Mouse (Mus musculus) forebrain, embryonic 16.5 days (tissue): ENCODE data around the gene Tmem167b. TPM values are rescaled to one million over a fixed set of nuclear protein-coding genes. Genes with fewer than 3 reads are reported as not detected.
"Not testable (repeated sequence)": the region's sequence is repeated elsewhere in the genome, so short reads cannot be mapped to it uniquely, and the experiment has no call there.

Experiments
- ATAC-seq: fragments of 200-750 bp; cut with Nextera tagmentation; 2 replicates; pipeline ENCODE4 v1.8.0; 2017; ENCODE audit warnings: mild to moderate bottlenecking, moderate library complexity
- H3K27ac ChIP-seq: fragments of 300-500 bp; sonication (generic); 2 replicates; pipeline ENCODE4 v1.5.1; 2014; ENCODE audit warnings: low read length, control low read depth
- H3K27me3 ChIP-seq: fragments of 300-500 bp; sonication (generic); replicated peaks from 2 replicates; pipeline ENCODE4 v1.6.1; 2014; ENCODE audit warnings: low read length; ENCODE audit not compliant: control insufficient read depth, insufficient read depth
- H3K36me3 ChIP-seq: fragments of 300-500 bp; sonication (generic); 2 replicates; pipeline ENCODE4 v1.6.1; 2014; ENCODE audit not compliant: control insufficient read depth, insufficient read depth
- H3K4me1 ChIP-seq: fragments of 300-500 bp; sonication (generic); replicated peaks from 2 replicates; pipeline ENCODE4 v1.6.1; 2014; ENCODE audit warnings: low read length; ENCODE audit not compliant: control insufficient read depth, insufficient read depth
- H3K4me2 ChIP-seq: fragments of 300-500 bp; sonication (generic); 2 replicates; pipeline ENCODE4 v1.6.1; 2014; ENCODE audit warnings: mild to moderate bottlenecking, low read length, control low read depth
- H3K4me3 ChIP-seq: fragments of 300-500 bp; sonication (generic); replicated peaks from 2 replicates; pipeline ENCODE4 v1.5.1; 2014; ENCODE audit warnings: mild to moderate bottlenecking, low read length, control low read depth
- H3K9ac ChIP-seq: fragments of 300-500 bp; sonication (generic); replicated peaks from 2 replicates; pipeline ENCODE4 v1.6.1; 2014; ENCODE audit warnings: low read depth, low read length, control low read depth
- H3K9me3 ChIP-seq: fragments of 300-500 bp; sonication (generic); 2 replicates; pipeline ENCODE4 v1.6.1; 2016; ENCODE audit warnings: low read length; ENCODE audit not compliant: control insufficient read depth
- WGBS: fragments of 180-500 bp; shearing (Covaris S2); extraction: QIAGEN DNeasy Blood & Tissue Kit; methylation state at CpG from one replicate; pipeline ENCODE4 v1.1.7; 2014; 5-methylcytosine and 5-hydroxymethylcytosine counted together
- polyA plus RNA-seq: library from polyadenylated mRNA; unstranded; fragments of >200 nt; fragmentation: Nextera tagmentation; extraction: Ambion mirVana; gene quantifications from 2 replicates; pipeline ENCODE4 v1.2.1, GENCODE M21; 2015

Gene Tmem167b
- polyA plus RNA-seq, 1 experiment from 2014 or later: 68.3 TPM

DNA sequence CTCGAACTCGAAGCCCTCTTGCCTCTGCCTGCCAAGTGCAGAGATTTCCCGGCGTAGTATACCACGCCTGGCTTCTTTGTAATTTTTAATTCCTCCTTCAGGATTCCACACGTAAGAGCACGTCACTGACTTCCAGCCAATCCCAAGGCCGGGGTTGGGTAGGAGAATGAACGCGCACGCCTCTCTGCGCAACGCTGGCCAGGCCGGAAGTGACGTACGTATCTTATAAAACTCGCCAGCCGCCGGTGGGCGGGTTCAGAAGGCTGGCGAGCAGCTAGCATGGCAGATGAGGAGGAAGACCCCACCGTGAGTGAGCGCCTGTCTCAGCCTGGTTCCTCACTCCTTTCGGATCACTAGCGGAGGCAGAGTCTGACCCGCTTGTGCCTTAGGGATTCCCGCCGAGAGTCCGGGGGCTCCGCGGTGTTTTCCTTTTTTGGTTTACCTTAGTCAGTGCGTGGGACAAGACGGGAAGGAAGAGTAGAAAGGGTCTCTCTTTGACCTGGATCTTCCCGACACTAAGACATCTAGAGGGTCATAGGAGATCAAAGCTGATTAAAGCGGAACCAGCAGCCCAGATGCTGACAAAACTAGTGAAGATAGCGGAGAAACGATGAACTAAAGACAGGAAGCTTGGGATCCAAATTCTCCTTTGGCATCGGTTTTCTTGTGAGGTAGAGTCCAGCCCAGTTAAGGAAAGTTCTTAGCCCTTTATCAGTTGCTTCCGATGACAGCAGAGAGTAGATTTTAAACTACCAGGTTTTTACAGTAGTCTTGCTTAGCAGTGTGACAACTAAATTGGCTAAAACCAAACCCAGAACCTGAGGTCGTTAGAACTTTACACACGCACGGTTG, 9.4 kb upstream of the Tmem167b start, which contains the start of gene Taf13:
Taf13 (plus strand) TSS at position 256 of the 852 bp plus-strand sequence.
- Histone ChIP-seq H3K9me3 (no peaks in the 10 kb centered on the region), H3K4me1 (peaks cover 17% of the 10 kb centered on the region), H3K4me3 (peak within 1 kb of the TSS; percentile 63), H3K27ac (peak within 1 kb of the TSS; percentile 77), H3K27me3 (no peaks in the 10 kb centered on the region), H3K36me3 (no peaks in the 10 kb centered on the region), H3K4me2 (peak within 1 kb of the TSS; percentile 77), H3K9ac (peak within 1 kb of the TSS; percentile 69)
- peak; percentile 97 for ATAC-seq
- WGBS: 2% methylated on average over 42 of the region's 42 CpGs

DNA sequence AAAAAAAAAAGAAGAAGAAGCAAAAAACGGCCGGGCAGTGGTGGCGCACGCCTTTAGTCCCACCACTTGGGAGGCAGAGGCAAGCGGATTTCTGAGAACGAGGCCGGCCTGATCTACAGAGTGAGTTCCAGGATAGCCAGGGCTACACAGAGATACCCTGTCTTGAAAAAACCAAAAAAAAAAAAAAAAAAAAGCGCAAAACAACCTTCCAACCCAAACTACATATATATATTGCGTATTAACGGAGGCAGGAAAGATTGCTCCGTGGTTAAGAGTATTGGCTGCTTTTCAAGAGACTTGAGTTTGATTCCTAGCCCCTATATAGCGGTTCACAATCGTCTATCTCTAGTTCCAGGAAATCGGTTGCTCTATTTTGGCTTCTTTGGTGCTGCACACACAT, 8.5 kb upstream of the Tmem167b start:
- no peaks in the 10 kb centered on the region for H3K27me3 ChIP-seq
- ATAC-seq: no peak
- H3K4me1 ChIP-seq: peaks cover 17% of the 10 kb centered on the region
- H3K4me2 ChIP-seq: peak overlapping the region; percentile 77
- no peaks in the 10 kb centered on the region for H3K36me3 ChIP-seq
- 89% methylated on average over 14 of the region's 14 CpGs for WGBS
- H3K27ac ChIP-seq: 0 out of 2 replicates have a peak overlapping the region, but pooled peaks have one; percentile 34
- H3K9ac ChIP-seq: no peak overlapping the region
- H3K4me3 ChIP-seq: no peak overlapping the region
- no peaks in the 10 kb centered on the region for H3K9me3 ChIP-seq

- not testable (repeated sequence) for H3K27ac ChIP-seq, ATAC-seq, H3K36me3 ChIP-seq, H3K4me2 ChIP-seq, H3K9me3 ChIP-seq, H3K4me3 ChIP-seq, H3K27me3 ChIP-seq, H3K9ac ChIP-seq
- 60% methylated on average over 2 of the region's 3 CpGs for WGBS
- H3K4me1 ChIP-seq: peaks cover 17% of the 10 kb centered on the region
Observed at GRCm38 (mm10) chr3:108569636-108570035, 7.4 kb upstream of the Tmem167b start.

DNA sequence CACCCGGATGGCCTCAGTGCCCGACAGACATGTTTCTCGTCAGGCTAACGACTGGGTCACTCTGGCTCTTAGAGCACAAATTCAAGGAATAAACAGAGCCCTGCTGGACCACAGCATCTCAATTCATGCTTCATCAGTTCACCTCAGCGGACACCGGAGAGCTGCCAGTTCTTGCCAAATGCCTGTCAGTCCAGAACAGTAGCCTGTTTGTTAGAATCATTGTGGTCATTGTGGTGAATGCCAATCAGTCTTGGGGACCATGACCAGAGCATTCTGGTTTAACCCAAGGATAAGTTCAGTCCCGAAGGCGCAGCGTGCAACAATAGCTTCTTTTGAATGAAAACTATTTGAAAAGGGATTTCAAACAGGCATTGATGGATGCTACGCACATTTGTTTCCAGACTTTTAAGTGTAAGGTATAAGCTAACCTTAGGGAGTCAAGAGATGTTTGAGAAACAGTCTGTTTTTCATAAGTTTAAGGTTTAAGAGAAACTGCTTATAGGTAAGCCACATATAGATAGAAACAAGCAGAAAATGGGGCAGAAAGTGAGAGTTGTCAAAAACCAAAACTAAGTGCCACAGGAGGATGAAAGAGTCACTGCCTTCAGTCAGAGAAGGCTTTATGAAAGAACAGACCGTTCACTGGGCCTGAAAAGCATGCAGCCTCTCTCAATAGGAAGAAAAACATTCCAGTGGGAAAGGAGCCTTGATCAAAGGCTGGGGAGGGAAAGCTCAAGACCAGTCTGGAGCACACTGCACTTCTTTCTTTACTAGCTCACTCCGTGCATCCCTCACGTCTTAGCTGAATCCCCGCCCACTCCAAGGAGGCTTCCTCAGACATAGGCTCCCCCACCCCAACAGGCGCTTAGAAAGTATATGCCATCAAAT, 6.0 kb upstream of the Tmem167b start:
- no peak overlapping the region for H3K4me2 ChIP-seq

GRCm38 (mm10) chr3:108563309-108563708, 1.0 kb upstream of the Tmem167b start:
- H3K36me3 ChIP-seq: peaks cover 4% of the 10 kb centered on the region
- H3K27me3 ChIP-seq: no peaks in the 10 kb centered on the region
- 8% methylated on average over 4 of the region's 4 CpGs for WGBS
- peak overlapping the region; percentile 96 for H3K27ac ChIP-seq
- H3K9me3 ChIP-seq: no peaks in the 10 kb centered on the region
- H3K4me2 ChIP-seq: peak overlapping the region; percentile 96
- peak overlapping the region; percentile 60 for H3K9ac ChIP-seq
- ATAC-seq: peak; percentile 19
- peaks cover 21% of the 10 kb centered on the region for H3K4me1 ChIP-seq
- H3K4me3 ChIP-seq: peak overlapping the region; percentile 91

More for the DNA sequence above, 6.0 kb upstream of the Tmem167b start:
- no peaks in the 10 kb centered on the region for H3K27me3 ChIP-seq
- no peak overlapping the region for H3K4me3 ChIP-seq
- 6% methylated on average over 15 of the region's 15 CpGs for WGBS
- peak overlapping the region; percentile 44 for H3K27ac ChIP-seq
- peak; percentile 13; the same call in 1 of the 2 replicates for ATAC-seq
- H3K9ac ChIP-seq: no peak overlapping the region
- no peaks in the 10 kb centered on the region for H3K9me3 ChIP-seq
- H3K4me1 ChIP-seq: peaks cover 16% of the 10 kb centered on the region
- no peaks in the 10 kb centered on the region for H3K36me3 ChIP-seq

- Histone ChIP-seq H3K4me2 (peak overlapping the region; percentile 96), H3K9ac (peak overlapping the region; percentile 60), H3K36me3 (peaks cover 8% of the 10 kb centered on the region), H3K27ac (peak overlapping the region; percentile 96), H3K27me3 (no peaks in the 10 kb centered on the region), H3K4me1 (peaks cover 21% of the 10 kb centered on the region), H3K9me3 (no peaks in the 10 kb centered on the region), H3K4me3 (peak overlapping the region; percentile 91)
- 6% methylated on average over 15 of the region's 15 CpGs for WGBS
- peak; percentile 60 for ATAC-seq
Observed at GRCm38 (mm10) chr3:108562777-108563271, 558 bp upstream of the Tmem167b start.

GRCm38 (mm10) chr3:108557888-108558287, 4.4 kb downstream of the Tmem167b start:
- Histone ChIP-seq H3K36me3 (peaks cover 15% of the 10 kb centered on the region), H3K27me3 (no peaks in the 10 kb centered on the region), H3K9ac (no peak overlapping the region), H3K4me2 (no peak overlapping the region), H3K4me1 (peaks cover 19% of the 10 kb centered on the region), H3K27ac (no peak overlapping the region), H3K9me3 (no peaks in the 10 kb centered on the region), H3K4me3 (no peak overlapping the region)
- no peak for ATAC-seq
- WGBS: 91% methylated on average over 4 of the region's 4 CpGs

GRCm38 (mm10) chr3:108554587-108555312, 7.5 kb downstream of the Tmem167b start:
- peaks cover 4% of the 10 kb centered on the region for H3K4me1 ChIP-seq
- ATAC-seq: peak; percentile 98
- peak overlapping the region; percentile 96 for H3K9ac ChIP-seq
- peaks cover 15% of the 10 kb centered on the region for H3K36me3 ChIP-seq
- 17% methylated on average over 22 of the region's 22 CpGs for WGBS
- H3K9me3 ChIP-seq: no peaks in the 10 kb centered on the region
- peak overlapping the region; percentile 81 for H3K4me3 ChIP-seq
- H3K27me3 ChIP-seq: no peaks in the 10 kb centered on the region
- peak overlapping the region; percentile 51 for H3K4me2 ChIP-seq
- peak overlapping the region; percentile 90 for H3K27ac ChIP-seq
